Mouse (Mus musculus) frontal cortex, adult 2 months (tissue): ENCODE results near the gene Asb18. TPM values are rescaled to one million over a fixed set of nuclear protein-coding genes. Genes with fewer than 3 reads are reported as not detected.

ENCODE experiments used
- DNase-seq, 2 experiments: peaks; one replicate each; pipeline ENCODE4 v3.0.0; 2022; ENCODE audit warnings: low spot score in 1 of 2; ENCODE audit errors: extremely low spot score in 1 of 2
- polyA plus RNA-seq: library from polyadenylated mRNA; depleted of rRNA; stranded (reverse); fragments of >200 nt; gene quantifications from 2 replicates; pipeline ENCODE4 v1.2.3, GENCODE M21; 2012; rRNA removed

Gene Asb18
- polyA plus RNA-seq, 1 experiment = 1.0 TPM

DNA sequence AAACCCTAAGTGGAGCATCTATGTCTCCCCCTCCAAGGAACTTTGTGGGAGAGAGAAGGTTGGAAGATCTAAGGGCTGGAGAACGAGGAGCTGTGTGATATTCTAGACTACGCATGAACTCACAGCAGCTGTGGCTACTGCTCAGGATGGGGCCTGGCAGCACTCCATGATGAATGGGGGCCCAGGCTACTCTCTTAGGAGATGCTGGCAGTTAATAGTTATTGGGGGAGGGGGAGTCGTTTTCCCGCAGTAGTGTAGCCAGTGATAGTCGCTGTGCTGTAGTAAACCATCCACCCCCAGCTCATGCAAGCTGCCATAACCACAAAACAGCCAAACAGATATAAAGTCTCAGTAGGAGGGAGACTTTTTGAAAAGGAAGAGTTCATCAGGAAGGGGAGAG is 102.1 kb downstream of the Asb18 start:
- DNase-seq = no peak

- DNase-seq = no peak
These were observed 104.7 kb downstream of the Asb18 start for GRCm38 (mm10) chr1:89909796-89910195.

DNA sequence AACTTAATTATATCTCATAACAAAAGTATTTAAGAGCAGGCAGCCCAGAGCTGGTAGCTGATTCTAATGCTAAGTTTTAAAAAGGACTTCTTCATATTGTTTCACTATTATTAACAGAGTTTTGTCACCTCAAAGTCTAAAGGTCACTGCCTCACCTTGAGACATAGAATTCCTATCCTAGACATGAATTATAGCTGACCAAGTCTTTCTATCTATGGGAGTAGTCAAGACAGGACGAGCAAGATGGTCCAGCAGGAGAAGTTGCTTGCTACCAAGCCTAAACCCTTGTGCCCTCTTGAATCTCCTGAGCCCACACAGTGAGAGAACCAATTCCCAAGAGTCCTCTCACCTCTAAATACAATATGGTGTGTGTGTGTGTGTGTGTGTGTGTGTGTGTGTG is 111.8 kb downstream of the Asb18 start:
- DNase-seq = no peak

DNA sequence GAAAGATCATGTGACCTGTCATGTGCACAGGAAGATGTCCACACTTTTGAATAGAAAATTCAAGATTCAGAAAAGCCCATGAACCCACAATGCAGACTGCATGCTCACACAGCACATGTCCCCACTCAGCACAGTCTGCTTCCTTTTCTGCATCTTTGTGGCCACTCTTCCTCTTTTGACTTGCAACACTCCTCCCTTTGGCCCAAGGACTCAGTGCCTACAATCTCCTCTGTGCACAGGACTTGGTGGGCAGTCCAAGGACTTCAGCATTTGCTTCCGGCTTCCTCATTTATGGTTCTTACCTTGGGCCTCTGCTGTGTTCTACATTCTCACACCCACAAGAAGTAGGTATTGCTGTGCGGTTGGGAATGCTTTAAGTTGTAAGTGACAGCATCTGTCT is 112.2 kb downstream of the Asb18 start:
- DNase-seq = no peak

- DNase-seq = no peak
These were observed 113.1 kb downstream of the Asb18 start for GRCm38 (mm10) chr1:89901381-89901780.

Other genes starting within 250 kb of the Asb18 start
- gene Gbx2, start 83.5 kb downstream of the Asb18 start, polyA plus RNA-seq = 0.06 TPM in 1 of 2 replicates, not detected in the other
- 0.56 and 0.92 TPM in 2 replicates for gene Iqca, start 138.7 kb upstream of the Asb18 start, polyA plus RNA-seq
- 18.6 and 20.4 TPM in 2 replicates for gene Ackr3, start 189.3 kb upstream of the Asb18 start, polyA plus RNA-seq